ENCODE assay signal across 20 mouse cellular contexts in genomic region chr11:32662082-32662656, GRCm38 (mm10). TPM values are rescaled to one million over a fixed set of nuclear protein-coding genes. Genes with fewer than 3 reads are reported as not detected.
DNase-seq lines count a peak whose midpoint lies in the region; ATAC-seq and TF ChIP-seq lines count a peak whose summit lies in the region.
"Had no signal": no experiment of that assay in that cellular context is flagged by ENCODE, and none has a peak within 500 bp of the region (broad histone marks: within the 10 kb centered on the region; RNA-seq: fewer than 3 reads in every experiment).

No protein-coding gene starts in this region.

- no peak for DNase-seq in frontal cortex, postnatal 10 days (ENCODE audit: low spot score in 2 of 2)
- DNase-seq in layer of hippocampus, adult 2 months (ENCODE audit: low spot score in 2 of 2): peak in 1 of 2 experiments; percentile 75
- DNase-seq in layer of hippocampus, postnatal 25 days (ENCODE audit: extremely low spot score in 1 of 2, low spot score in 1 of 2): no peak
- DNase-seq in right cerebral cortex, adult 18-20 months: peak; percentile 48
- DNase-seq in right cerebral cortex, postnatal 36 days (ENCODE audit: low spot score in 2 of 2): no peak
- no peak for DNase-seq in neural tube, embryonic 10.5 days (ENCODE audit: extremely low spot score, low spot score)
- DNase-seq in thymus, postnatal 4 days: no peak
- DNase-seq: adrenal gland, adult 8-10 months; cerebellum, postnatal 10 days; embryo, embryonic 11 days; gastrocnemius, postnatal 25 days; kidney, adult 18-20 months; kidney, postnatal 25 days; spleen, adult 18-20 months; thymus, postnatal 14 days had no signal

- no peak overlapping the region for H3K4me3 ChIP-seq in layer of hippocampus, adult 2 months
- H3K4me3 ChIP-seq: forebrain, embryonic 13.5 days; heart, embryonic 13.5 days; hindbrain, embryonic 13.5 days; stomach, embryonic 15.5 days had no signal

- peak; percentile 83 for ATAC-seq in frontal cortex, adult (ENCODE audit: low TSS enrichment)
- ATAC-seq: forebrain, embryonic 13.5 days had no signal

- H3K27ac ChIP-seq in layer of hippocampus, adult 2 months: peak overlapping the region; percentile 85
- H3K27ac ChIP-seq: forebrain, embryonic 13.5 days; hindbrain, embryonic 13.5 days; stomach, embryonic 15.5 days had no signal

- no peak for TF ChIP-seq CTCF in layer of hippocampus, adult 2 months (conservative IDR thresholded peaks at IDR 0.05)

RNA-seq across cellular contexts. Expression of gene Fbxw11, which starts 19.6 kb away (rescaled TPM):
- 100 to 1,000 TPM; 146 to 157 TPM for total RNA-seq in layer of hippocampus, adult 2 months (2021)
- total RNA-seq in layer of hippocampus, postnatal 25 days (2021): 100 to 1,000 TPM; 139 to 150 TPM
